Comparison of ENCODE assay signal across 19 mouse cellular contexts in genomic region chr3:107844499-107844898, GRCm38 (mm10). TPM values are rescaled to one million over a fixed set of nuclear protein-coding genes. Genes with fewer than 3 reads are reported as not detected.
A peak's percentile ranks its signal among the peaks of the same experiment; 100 is the strongest.
DNase-seq lines count a peak whose midpoint lies in the region; ATAC-seq and TF ChIP-seq lines count a peak whose summit lies in the region.
"Had no signal": no experiment of that assay in that cellular context is flagged by ENCODE, and none has a peak within 500 bp of the region (broad histone marks: within the 10 kb centered on the region; RNA-seq: fewer than 3 reads in every experiment).

No protein-coding gene starts in this region.

- no peak for TF ChIP-seq CTCF in midbrain, postnatal 0 days (IDR thresholded peaks at IDR 0.05)

- no peaks in the 10 kb centered on the region for H3K27me3 ChIP-seq in midbrain, embryonic 15.5 days (replicated peaks)
- H3K27me3 ChIP-seq in midbrain, postnatal 0 days (ENCODE audit: insufficient read depth, low read length), result no peaks in the 10 kb centered on the region
- H3K27me3 ChIP-seq in limb, embryonic 10.5 days (ENCODE audit: low read depth, poor library complexity, severe bottlenecking), result no peaks in the 10 kb centered on the region
- H3K27me3 ChIP-seq: embryonic facial prominence, embryonic 12.5 days; forebrain, embryonic 12.5 days; hindbrain, embryonic 15.5 days; kidney, embryonic 15.5 days; limb, embryonic 12.5 days; neural tube, embryonic 12.5 days had no signal

- intact Hi-C loops in heart, postnatal 14 days (cut with DNase I), result no loop called here

- no peak overlapping the region for H3K4me3 ChIP-seq in midbrain, embryonic 15.5 days
- no peak overlapping the region for H3K4me3 ChIP-seq in midbrain, postnatal 0 days (ENCODE audit: low read depth, low read length)
- no peak overlapping the region for H3K4me3 ChIP-seq in limb, embryonic 10.5 days
- H3K4me3 ChIP-seq: embryonic facial prominence, embryonic 12.5 days; forebrain, embryonic 12.5 days; hindbrain, embryonic 15.5 days; kidney, embryonic 15.5 days; limb, embryonic 12.5 days; neural tube, embryonic 12.5 days had no signal

- WGBS in midbrain, embryonic 15.5 days, result 64% methylated on average over 2 of the region's 2 CpGs
- 58% methylated on average over 2 of the region's 2 CpGs for WGBS in midbrain, postnatal 0 days
- WGBS in limb, embryonic 10.5 days, result 80% methylated on average over 2 of the region's 2 CpGs

- H3K9me3 ChIP-seq in midbrain, embryonic 15.5 days, result no peaks in the 10 kb centered on the region
- no peaks in the 10 kb centered on the region for H3K9me3 ChIP-seq in midbrain, postnatal 0 days (ENCODE audit: low read length)
- no peaks in the 10 kb centered on the region for H3K9me3 ChIP-seq in limb, embryonic 10.5 days (replicated peaks)
- H3K9me3 ChIP-seq: embryonic facial prominence, embryonic 12.5 days; forebrain, embryonic 12.5 days; hindbrain, embryonic 15.5 days; kidney, embryonic 15.5 days; limb, embryonic 12.5 days; neural tube, embryonic 12.5 days had no signal

- DNase-seq in heart, adult 11 months, result peak; percentile 93
- DNase-seq in heart, postnatal 14 days, result no peak
- no peak for DNase-seq in midbrain, postnatal 0 days (ENCODE audit: low spot score)
- peak; percentile 64 for DNase-seq in cerebellum, adult 9-11 months
- DNase-seq in right cerebral cortex, postnatal 36 days (ENCODE audit: low spot score in 2 of 2), result no peak
- no peak for DNase-seq in limb, embryonic 10.5 days (ENCODE audit: low spot score)
- no peak for DNase-seq in kidney, adult 8-10 months
- DNase-seq: gastrocnemius, postnatal 25 days had no signal

- no peak overlapping the region for H3K27ac ChIP-seq in midbrain, embryonic 15.5 days
- H3K27ac ChIP-seq in midbrain, postnatal 0 days (ENCODE audit: low read depth, low read length), result no peak overlapping the region
- H3K27ac ChIP-seq in limb, embryonic 10.5 days, result no peak overlapping the region
- H3K27ac ChIP-seq: embryonic facial prominence, embryonic 12.5 days; forebrain, embryonic 12.5 days; hindbrain, embryonic 15.5 days; kidney, embryonic 15.5 days; limb, embryonic 12.5 days; neural tube, embryonic 12.5 days had no signal

- 0 out of 2 replicates have a peak, but pooled peaks have one; percentile 37 for ATAC-seq in midbrain, embryonic 15.5 days (replicated peaks)
- ATAC-seq in midbrain, postnatal 0 days (ENCODE audit: low FRiP score), result no peak

- H3K4me1 ChIP-seq in midbrain, embryonic 15.5 days, result peaks cover 19% of the 10 kb centered on the region
- peaks cover 5% of the 10 kb centered on the region; the same call in 1 of the 2 replicates for H3K4me1 ChIP-seq in midbrain, postnatal 0 days (ENCODE audit: insufficient read depth, low read length)
- H3K4me1 ChIP-seq in limb, embryonic 10.5 days, result peaks cover 34% of the 10 kb centered on the region

- H3K36me3 ChIP-seq in midbrain, embryonic 15.5 days (replicated peaks), result no peaks in the 10 kb centered on the region
- no peaks in the 10 kb centered on the region for H3K36me3 ChIP-seq in midbrain, postnatal 0 days (ENCODE audit: insufficient read depth, low read length)
- H3K36me3 ChIP-seq in limb, embryonic 10.5 days, result no peaks in the 10 kb centered on the region
- H3K36me3 ChIP-seq: embryonic facial prominence, embryonic 12.5 days; forebrain, embryonic 12.5 days; hindbrain, embryonic 15.5 days; kidney, embryonic 15.5 days; limb, embryonic 12.5 days; neural tube, embryonic 12.5 days had no signal

- no peak overlapping the region for H3K4me2 ChIP-seq in midbrain, embryonic 15.5 days
- H3K4me2 ChIP-seq in midbrain, postnatal 0 days (ENCODE audit: low read depth, low read length, poor library complexity, severe bottlenecking), result no peak overlapping the region
- H3K4me2 ChIP-seq: embryonic facial prominence, embryonic 12.5 days; forebrain, embryonic 12.5 days; hindbrain, embryonic 15.5 days; kidney, embryonic 15.5 days; limb, embryonic 12.5 days; midbrain, embryonic 11.5 days; neural tube, embryonic 12.5 days had no signal

- H3K9ac ChIP-seq in midbrain, embryonic 15.5 days, result no peak overlapping the region
- H3K9ac ChIP-seq in midbrain, postnatal 0 days (replicated peaks; ENCODE audit: low read length, poor library complexity, severe bottlenecking), result no peak overlapping the region
- H3K9ac ChIP-seq: embryonic facial prominence, embryonic 12.5 days; forebrain, embryonic 12.5 days; hindbrain, embryonic 15.5 days; kidney, embryonic 15.5 days; limb, embryonic 12.5 days; neural tube, embryonic 12.5 days had no signal

RNA-seq across cellular contexts. Expression of gene Eps8l3, which starts 32.5 kb away (rescaled TPM):
- not detected for total RNA-seq in heart, postnatal 14 days (2021)
- 0.09 TPM in 1 of 2 replicates, not detected in the other for polyA plus RNA-seq in midbrain, embryonic 15.5 days (2015; fragmentation: Nextera tagmentation; extraction: Ambion mirVana)
- not detected in 2 replicates for total RNA-seq in midbrain, postnatal 0 days (2014; rRNA removed)
- polyA plus RNA-seq in midbrain, postnatal 0 days (2015; fragmentation: Nextera tagmentation; extraction: Ambion mirVana), result not detected in 2 replicates
- not detected in 2 replicates for polyA plus RNA-seq in limb, embryonic 10.5 days (2016; fragmentation: Nextera tagmentation; extraction: Ambion mirVana)
- total RNA-seq: adrenal gland, postnatal 10 days; gastrocnemius, postnatal 25 days; layer of hippocampus, postnatal 10 days had no signal
- polyA plus RNA-seq: embryonic facial prominence, embryonic 12.5 days; forebrain, embryonic 12.5 days; heart, embryonic 14.5 days; hindbrain, embryonic 15.5 days; kidney, embryonic 15.5 days; limb, embryonic 12.5 days; midbrain, embryonic 11.5 days; neural tube, embryonic 12.5 days had no signal

RNA-seq across cellular contexts. Expression of gene Gstm5, which starts 51.1 kb away (rescaled TPM):
- total RNA-seq in heart, postnatal 14 days (2021), result 10 to 100 TPM; 44.6 to 47.6 TPM
- 214 and 222 TPM in 2 replicates for polyA plus RNA-seq in midbrain, embryonic 15.5 days (2015; fragmentation: Nextera tagmentation; extraction: Ambion mirVana)
- 142 and 166 TPM in 2 replicates for total RNA-seq in midbrain, postnatal 0 days (2014; rRNA removed)
- 316 and 320 TPM in 2 replicates for polyA plus RNA-seq in midbrain, postnatal 0 days (2015; fragmentation: Nextera tagmentation; extraction: Ambion mirVana)
- 198 and 203 TPM in 2 replicates for polyA plus RNA-seq in limb, embryonic 10.5 days (2016; fragmentation: Nextera tagmentation; extraction: Ambion mirVana)

Comparison
In these comparisons a context has a peak if more than half of its experiments do, and no peak if none do; other contexts are left out.
1. DNase-seq: peak in heart, adult 11 months (single experiment) and cerebellum, adult 9-11 months (single experiment); none in heart, postnatal 14 days (0 of 2), midbrain, postnatal 0 days (single experiment), right cerebral cortex, postnatal 36 days (0 of 2), limb, embryonic 10.5 days (single experiment) and kidney, adult 8-10 months (0 of 2).